Mouse (Mus musculus) hindbrain, postnatal 0 days (tissue): Measurements from ENCODE around the gene Map3k13. TPM values are rescaled to one million over a fixed set of nuclear protein-coding genes. Genes with fewer than 3 reads are reported as not detected.
A peak's percentile ranks its signal among the peaks of the same experiment; 100 is the strongest.

Experiments used
- ATAC-seq: fragments of 200-750 bp; cut with Nextera tagmentation; 2 replicates; pipeline ENCODE4 v1.8.0; 2017; ENCODE audit warnings: mild to moderate bottlenecking, moderate TSS enrichment, moderate library complexity
- DNase-seq: peaks from one replicate; pipeline ENCODE4 v3.0.0-alpha.2; 2015; ENCODE audit warnings: low spot score
- H3K27ac ChIP-seq: fragments of 300-500 bp; sonication (generic); 2 replicates; pipeline ENCODE4 v1.5.1; 2014; ENCODE audit warnings: mild to moderate bottlenecking
- H3K27me3 ChIP-seq: fragments of 300-500 bp; sonication (generic); 2 replicates; pipeline ENCODE4 v1.6.1; 2014; ENCODE audit warnings: low read length, mixed read lengths; ENCODE audit not compliant: insufficient read depth
- H3K36me3 ChIP-seq: fragments of 300-500 bp; sonication (generic); 2 replicates; pipeline ENCODE4 v1.6.1; 2014; ENCODE audit warnings: low read length, mixed read lengths; ENCODE audit not compliant: insufficient read depth
- H3K4me1 ChIP-seq: fragments of 300-500 bp; sonication (generic); 2 replicates; pipeline ENCODE4 v1.6.1; 2014; ENCODE audit warnings: antibody characterized with exemption, low read length, mixed read lengths; ENCODE audit not compliant: insufficient read depth
- H3K4me2 ChIP-seq: fragments of 300-500 bp; sonication (generic); 2 replicates; pipeline ENCODE4 v1.6.1; 2014; ENCODE audit warnings: low read depth, mild to moderate bottlenecking, low read length, moderate library complexity, mixed read lengths
- H3K4me3 ChIP-seq: fragments of 300-500 bp; sonication (generic); 2 replicates; pipeline ENCODE4 v1.5.1; 2014; ENCODE audit warnings: low read length
- H3K9ac ChIP-seq: fragments of 300-500 bp; sonication (generic); replicated peaks from 2 replicates; pipeline ENCODE4 v1.6.1; 2014; ENCODE audit warnings: mild to moderate bottlenecking, low read length, moderate library complexity, mixed read lengths
- H3K9me3 ChIP-seq: fragments of 300-500 bp; sonication (generic); 2 replicates; pipeline ENCODE4 v1.6.1; 2016; ENCODE audit warnings: low read length, mixed read lengths
- CTCF ChIP-seq: IDR thresholded peaks from 2 replicates; pipeline ENCODE4 v1.5.1; 2016; ENCODE audit warnings: antibody characterized with exemption, control low read depth, low read depth
- WGBS: fragments of 180-500 bp; shearing (Covaris S2); extraction: QIAGEN DNeasy Blood & Tissue Kit; methylation state at CpG from one replicate; pipeline ENCODE4 v1.1.7; 2014; 5-methylcytosine and 5-hydroxymethylcytosine counted together
- polyA plus RNA-seq: library from polyadenylated mRNA; unstranded; fragments of >200 nt; fragmentation: Nextera tagmentation; extraction: Ambion mirVana; gene quantifications from 2 replicates; pipeline ENCODE4 v1.2.1, GENCODE M21; 2015
- total RNA-seq: library from RNA; depleted of rRNA; stranded (reverse); fragments of >200 nt; gene quantifications from 2 replicates; pipeline ENCODE4 v1.2.3, GENCODE M21; 2014

Map3k13 gene
- total and polyA plus RNA-seq, 2 experiments from 2014 or later, result 4.5 to 12.9 TPM

DNA sequence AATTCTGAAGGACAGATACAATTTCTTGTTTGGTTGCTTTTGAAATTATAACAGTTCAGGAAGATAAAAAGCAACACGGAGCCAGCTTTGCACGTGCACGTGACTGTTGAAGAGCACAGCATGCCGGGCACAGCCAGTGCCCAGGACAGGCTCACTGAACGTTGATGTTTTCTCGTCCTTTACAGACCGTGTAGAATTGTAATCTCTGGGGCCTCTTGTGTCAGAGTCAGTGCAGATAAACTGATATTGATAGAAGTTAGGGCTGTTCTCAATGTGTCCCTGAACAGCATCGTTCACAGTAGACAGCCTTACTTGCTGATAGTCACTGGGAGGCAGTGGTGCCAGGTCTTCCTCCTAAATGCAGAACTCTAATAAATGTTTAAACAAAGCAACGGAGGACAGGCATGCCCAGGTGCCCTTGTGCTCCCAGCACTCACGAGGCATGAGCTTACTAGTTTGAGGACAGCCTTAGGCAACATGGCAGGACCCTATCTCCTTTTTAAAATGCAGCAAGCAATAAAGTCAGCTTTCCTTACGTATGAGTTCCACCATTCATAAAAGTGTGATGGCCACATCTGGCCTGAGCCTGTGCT is 71.9 kb downstream of the Map3k13 start:
- ATAC-seq, result peak; percentile 68
- peaks cover 22% of the 10 kb centered on the region; the same call in 1 of the 2 replicates for H3K4me1 ChIP-seq
- no peak for TF ChIP-seq CTCF
- no peak overlapping the region for H3K4me2 ChIP-seq
- peak overlapping the region; percentile 68 for H3K27ac ChIP-seq
- no peaks in the 10 kb centered on the region for H3K27me3 ChIP-seq
- no peak overlapping the region for H3K9ac ChIP-seq
- peak; percentile 47 for DNase-seq
- 36% methylated on average over 11 of the region's 11 CpGs for WGBS
- H3K9me3 ChIP-seq, result no peaks in the 10 kb centered on the region
- no peaks in the 10 kb centered on the region for H3K36me3 ChIP-seq
- H3K4me3 ChIP-seq, result no peak overlapping the region

- Histone ChIP-seq H3K4me1 (peaks cover 22% of the 10 kb centered on the region; the same call in 1 of the 2 replicates), H3K36me3 (no peaks in the 10 kb centered on the region), H3K4me2 (no peak overlapping the region), H3K27ac (0 out of 2 replicates have a peak overlapping the region, but pooled peaks have one; percentile 68), H3K9me3 (no peaks in the 10 kb centered on the region), H3K9ac (no peak overlapping the region), H3K4me3 (no peak overlapping the region), H3K27me3 (no peaks in the 10 kb centered on the region)
- DNase-seq (no peak), ATAC-seq (no peak)
- TF ChIP-seq CTCF, result no peak
- WGBS, result 73% methylated on average over 3 of the region's 3 CpGs
Measured at GRCm38 (mm10) chr16:21867727-21868126, 73.6 kb downstream of the Map3k13 start.

DNA sequence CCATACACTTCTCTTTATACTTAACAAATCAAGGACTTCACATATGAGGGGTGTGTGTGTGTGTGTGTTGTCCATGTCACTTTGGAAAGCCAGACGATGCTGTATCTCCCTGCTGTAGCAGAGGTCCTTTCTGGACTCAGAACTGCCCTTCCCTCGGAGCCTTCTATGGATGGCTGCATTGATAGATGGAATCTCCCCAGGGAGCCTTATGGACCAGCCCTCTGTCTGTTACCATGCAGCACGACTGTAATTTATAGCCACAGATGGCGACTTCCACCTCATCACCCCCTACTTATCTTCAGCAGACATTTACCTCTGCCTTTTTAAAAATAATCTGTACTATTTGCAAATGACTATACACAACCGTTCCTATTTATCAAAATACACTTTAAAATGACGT is 74.5 kb downstream of the Map3k13 start:
- Histone ChIP-seq H3K4me1 (peaks cover 22% of the 10 kb centered on the region; the same call in 1 of the 2 replicates), H3K27ac (peak overlapping the region; percentile 68), H3K9me3 (no peaks in the 10 kb centered on the region), H3K4me3 (no peak overlapping the region), H3K36me3 (no peaks in the 10 kb centered on the region), H3K27me3 (no peaks in the 10 kb centered on the region), H3K9ac (no peak overlapping the region), H3K4me2 (no peak overlapping the region)
- peak; percentile 80 for ATAC-seq
- WGBS, result 33% methylated on average over 6 of the region's 6 CpGs
- DNase-seq, result peak; percentile 79
- no peak for TF ChIP-seq CTCF

GRCm38 (mm10) chr16:21869879-21870278 is 75.7 kb downstream of the Map3k13 start:
- Histone ChIP-seq H3K27ac (peak overlapping the region; percentile 32; the same call in 1 of the 2 replicates), H3K27me3 (no peaks in the 10 kb centered on the region), H3K4me3 (no peak overlapping the region), H3K4me1 (peaks cover 22% of the 10 kb centered on the region; the same call in 1 of the 2 replicates), H3K4me2 (no peak overlapping the region), H3K9me3 (no peaks in the 10 kb centered on the region), H3K9ac (no peak overlapping the region), H3K36me3 (no peaks in the 10 kb centered on the region)
- 30% methylated on average over 4 of the region's 4 CpGs for WGBS
- DNase-seq (peak; percentile 32), ATAC-seq (peak; percentile 31; the same call in 1 of the 2 replicates)
- TF ChIP-seq CTCF, result no peak

DNA sequence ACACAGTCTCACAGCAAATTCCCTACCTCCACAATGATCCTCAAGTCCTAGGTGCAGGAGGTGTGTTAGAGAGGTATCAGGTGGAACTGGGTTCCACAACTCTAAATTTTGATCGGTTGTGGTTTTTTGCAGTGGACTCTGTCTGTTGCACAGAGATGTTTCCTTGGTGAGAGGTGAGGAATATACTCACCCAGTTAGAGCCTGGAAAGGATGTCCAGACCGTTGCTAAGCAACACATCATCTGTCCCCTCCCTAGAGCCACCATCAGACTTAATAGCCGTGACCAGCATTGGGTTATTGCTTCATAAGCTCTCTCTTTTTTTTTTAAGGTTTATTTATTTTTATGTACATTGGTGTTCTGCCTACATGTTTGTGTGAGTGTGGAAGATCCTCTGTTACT is 83.6 kb downstream of the Map3k13 start:
- no peak for TF ChIP-seq CTCF
- ATAC-seq, result no peak
- Histone ChIP-seq H3K4me3 (no peak overlapping the region), H3K27ac (no peak overlapping the region), H3K36me3 (no peaks in the 10 kb centered on the region), H3K9ac (no peak overlapping the region), H3K4me1 (peaks cover 11% of the 10 kb centered on the region), H3K9me3 (no peaks in the 10 kb centered on the region), H3K27me3 (no peaks in the 10 kb centered on the region), H3K4me2 (no peak overlapping the region)
- WGBS, result 74% methylated on average over 3 of the region's 3 CpGs
- no peak for DNase-seq

- no peak for DNase-seq
- Histone ChIP-seq H3K4me2 (no peak overlapping the region), H3K4me1 (peaks cover 11% of the 10 kb centered on the region), H3K27ac (no peak overlapping the region), H3K9ac (no peak overlapping the region), H3K27me3 (no peaks in the 10 kb centered on the region), H3K9me3 (no peaks in the 10 kb centered on the region), H3K4me3 (no peak overlapping the region), H3K36me3 (no peaks in the 10 kb centered on the region)
- TF ChIP-seq CTCF, result no peak
- 85% methylated on average over 3 of the region's 3 CpGs for WGBS
- ATAC-seq, result no peak
Measured at GRCm38 (mm10) chr16:21878834-21879233, 84.7 kb downstream of the Map3k13 start.

DNA sequence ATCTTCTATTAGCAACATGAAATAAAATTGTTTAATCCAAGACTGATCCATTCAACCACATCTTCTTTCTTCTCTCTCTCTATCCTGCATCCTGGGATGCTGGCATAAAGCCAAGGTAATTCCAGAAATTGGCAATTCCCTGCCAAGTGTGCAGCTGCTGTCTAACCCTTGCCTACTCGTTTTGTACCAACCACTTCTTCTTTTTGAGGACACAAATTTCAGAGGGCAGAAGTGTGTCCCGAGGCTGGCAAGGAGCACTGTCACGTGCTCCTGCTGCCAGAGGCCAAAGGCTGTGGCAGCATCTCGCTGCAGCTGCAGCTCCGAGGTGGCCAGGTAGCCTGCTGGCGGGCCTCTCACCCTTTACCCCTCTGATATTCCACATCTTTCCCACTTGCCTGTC is 87.0 kb downstream of the Map3k13 start:
- no peak overlapping the region for H3K4me3 ChIP-seq
- H3K27me3 ChIP-seq, result no peaks in the 10 kb centered on the region
- H3K4me2 ChIP-seq, result 0 out of 2 replicates have a peak overlapping the region, but pooled peaks have one; percentile 13
- H3K4me1 ChIP-seq, result peaks cover 11% of the 10 kb centered on the region
- TF ChIP-seq CTCF, result no peak
- H3K9ac ChIP-seq, result no peak overlapping the region
- H3K27ac ChIP-seq, result peak overlapping the region; percentile 79
- 15% methylated on average over 6 of the region's 6 CpGs for WGBS
- peak; percentile 89 for DNase-seq
- no peaks in the 10 kb centered on the region for H3K9me3 ChIP-seq
- ATAC-seq, result peak; percentile 85
- no peaks in the 10 kb centered on the region for H3K36me3 ChIP-seq
